Mouse (Mus musculus): ENCODE measurements around the gene Gm20518. TPM values are rescaled to one million over a fixed set of nuclear protein-coding genes. Genes with fewer than 3 reads are reported as not detected.

Gene Gm20518
- total RNA-seq (2023) = 0.45 and 1.0 TPM in 2 replicates

DNA sequence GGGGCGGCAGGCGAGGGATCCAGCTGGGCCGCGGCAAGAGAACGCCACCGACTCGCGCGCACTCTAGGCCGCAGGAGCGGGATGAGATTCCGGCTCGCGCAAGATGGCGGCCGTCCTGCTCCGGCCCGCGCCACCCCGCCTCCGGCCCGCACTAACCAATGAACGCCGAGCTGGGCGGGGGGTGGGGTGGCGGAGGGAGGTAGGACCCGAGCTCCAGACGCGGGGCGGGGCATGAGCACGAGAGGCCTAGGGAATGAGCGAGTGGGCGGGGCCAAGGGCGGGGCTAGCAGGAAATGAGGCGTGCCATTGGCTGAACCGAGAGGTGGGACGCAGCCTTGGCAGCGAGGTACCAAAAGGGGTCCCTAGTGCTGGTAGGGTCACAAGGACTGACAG, at the start of gene Gm20518:
Gene Gm20518, minus strand, starts transcription at position 105 of the 393 bp plus-strand sequence.

DNA sequence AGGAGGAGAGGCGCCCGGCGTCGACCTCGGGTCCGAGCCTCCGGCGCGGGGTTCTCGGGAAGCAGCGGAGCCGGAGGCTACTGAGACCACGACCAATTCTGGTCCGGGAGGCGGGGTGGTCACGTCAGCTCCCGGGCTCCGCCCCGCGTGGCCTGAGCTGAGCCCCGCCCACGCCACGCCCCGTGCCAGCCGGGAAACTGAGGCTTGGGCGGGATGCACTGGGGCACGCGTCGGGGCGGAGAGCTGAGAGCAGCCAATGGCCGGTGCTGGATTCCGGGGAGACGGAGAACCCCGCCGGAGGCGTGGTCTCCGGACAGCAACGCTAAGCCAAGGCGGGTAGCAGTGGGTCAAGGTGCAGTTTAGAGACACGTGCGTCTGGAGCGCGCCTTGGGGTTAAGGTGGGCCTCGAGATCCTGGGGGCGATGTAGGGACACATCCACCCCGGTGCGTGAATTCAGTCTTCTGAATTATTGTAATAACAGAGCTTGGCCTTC, 36.7 kb upstream of the Gm20518 start, which contains the start of gene Slc25a1:
Gene Slc25a1, minus strand, starts transcription at position 133 of the 494 bp plus-strand sequence.

DNA sequence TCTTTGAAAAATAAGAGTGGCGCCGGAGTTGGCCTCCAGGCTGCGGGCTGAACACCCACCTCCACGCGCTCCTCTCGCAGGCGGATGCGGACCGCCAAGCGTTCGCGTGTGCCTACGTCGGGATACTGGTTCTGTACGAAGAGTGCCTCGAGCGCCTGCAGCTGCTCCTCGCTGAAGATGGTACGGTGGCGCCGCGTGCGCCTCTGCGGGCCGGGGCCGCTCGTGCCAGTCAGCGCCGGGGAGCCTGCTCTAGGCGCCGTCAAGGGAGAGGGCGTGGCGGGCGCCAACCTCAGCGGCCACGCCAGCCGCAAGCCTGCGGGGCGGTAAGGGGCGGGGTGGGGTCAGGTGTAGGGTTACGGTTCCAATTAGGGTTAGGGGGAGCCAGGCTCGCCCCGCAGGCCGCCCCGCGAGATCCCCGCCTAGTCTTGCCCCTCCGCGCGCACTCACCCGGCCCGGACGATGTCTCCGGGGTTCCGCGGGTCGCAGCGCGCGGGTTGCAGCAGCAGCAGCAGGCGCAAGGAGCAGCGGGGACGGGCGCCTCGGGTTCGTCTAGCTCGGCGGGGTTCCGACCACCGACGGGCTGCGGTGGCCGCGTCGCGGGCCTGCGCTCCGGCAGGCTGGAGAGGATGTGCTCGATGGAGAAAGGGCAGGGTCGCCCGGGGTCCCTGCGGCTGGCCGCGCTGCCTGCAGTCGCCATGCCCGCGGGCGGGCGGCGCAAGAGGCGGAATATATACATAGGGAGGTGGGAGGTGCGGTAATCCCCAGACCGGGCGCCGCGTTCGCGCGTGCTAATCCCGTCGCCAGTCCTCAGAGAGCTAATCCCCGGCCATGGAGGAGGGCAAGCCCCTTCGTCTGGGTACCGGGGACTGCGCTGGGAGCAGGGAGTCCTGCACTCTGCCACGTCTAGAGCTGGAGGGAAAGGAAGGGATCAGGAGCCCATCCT, 23.1 kb upstream of the Gm20518 start, which contains the start of gene Gsc2:
Gene Gsc2, minus strand, starts transcription at position 753 of the 943 bp plus-strand sequence.

GRCm38 (mm10) chr16:17911052-17911595, 19.7 kb upstream of the Gm20518 start, which contains the start of gene Ess2:
Gene Ess2 (minus strand): TSS chr16:17911348.

GRCm38 (mm10) chr16:17898462-17898861, 7.0 kb upstream of the Gm20518 start, which contains the start of the genes Dgcr2 and Tssk2:
Gene Dgcr2 (minus strand): TSS chr16:17898562.
Gene Tssk2 (plus strand): TSS chr16:17898637.

DNA sequence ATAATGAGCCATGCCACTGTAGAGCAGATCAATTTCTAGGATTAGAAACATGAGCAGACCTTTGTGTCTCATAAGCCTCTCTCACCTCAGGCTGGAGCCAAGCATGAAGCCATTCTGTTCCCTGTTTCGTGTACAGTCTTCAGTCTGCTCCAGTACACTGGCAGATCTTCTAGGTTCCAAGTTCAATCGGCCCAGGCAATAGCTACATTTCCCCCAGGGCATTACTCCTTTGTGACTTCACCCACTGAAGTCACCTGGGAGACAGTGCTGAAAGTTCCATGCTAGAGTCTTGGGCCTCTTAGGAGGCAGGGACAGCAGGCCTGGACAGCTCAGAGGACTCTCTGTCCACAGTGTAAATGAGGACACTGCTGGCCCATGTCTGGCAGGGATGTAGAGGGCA, 2.5 kb upstream of the Gm20518 start, which contains the start of gene Tssk1:
Gene Tssk1, plus strand, starts transcription at position 301 of the 400 bp plus-strand sequence.

GRCm38 (mm10) chr16:17838051-17838450, 53.4 kb downstream of the Gm20518 start, which contains the start of gene Car15:
Gene Car15 (minus strand): TSS chr16:17838364.

DNA sequence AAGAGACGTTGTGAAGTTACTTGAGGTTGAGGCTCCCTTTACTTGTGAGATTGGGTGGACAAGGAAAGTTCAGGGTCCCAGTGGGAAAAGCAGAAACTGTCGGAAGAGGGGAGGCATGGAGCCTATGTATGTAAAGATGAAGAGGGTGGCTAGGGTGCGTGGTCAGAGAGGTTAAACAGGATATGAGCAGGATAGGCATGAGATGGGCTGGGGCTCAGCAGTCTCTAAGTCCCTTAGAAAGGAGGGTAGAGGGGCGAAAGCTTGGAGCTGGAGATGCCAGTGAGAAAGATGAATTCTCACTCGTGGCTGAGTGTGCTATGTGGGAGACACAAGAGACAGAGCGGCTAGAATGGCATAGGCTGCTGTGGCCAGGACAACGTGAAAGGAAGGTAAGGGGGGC, 58.6 kb downstream of the Gm20518 start, which contains the start of gene B830017H08Rik:
Gene B830017H08Rik, plus strand, starts transcription at position 301 of the 400 bp plus-strand sequence.

DNA sequence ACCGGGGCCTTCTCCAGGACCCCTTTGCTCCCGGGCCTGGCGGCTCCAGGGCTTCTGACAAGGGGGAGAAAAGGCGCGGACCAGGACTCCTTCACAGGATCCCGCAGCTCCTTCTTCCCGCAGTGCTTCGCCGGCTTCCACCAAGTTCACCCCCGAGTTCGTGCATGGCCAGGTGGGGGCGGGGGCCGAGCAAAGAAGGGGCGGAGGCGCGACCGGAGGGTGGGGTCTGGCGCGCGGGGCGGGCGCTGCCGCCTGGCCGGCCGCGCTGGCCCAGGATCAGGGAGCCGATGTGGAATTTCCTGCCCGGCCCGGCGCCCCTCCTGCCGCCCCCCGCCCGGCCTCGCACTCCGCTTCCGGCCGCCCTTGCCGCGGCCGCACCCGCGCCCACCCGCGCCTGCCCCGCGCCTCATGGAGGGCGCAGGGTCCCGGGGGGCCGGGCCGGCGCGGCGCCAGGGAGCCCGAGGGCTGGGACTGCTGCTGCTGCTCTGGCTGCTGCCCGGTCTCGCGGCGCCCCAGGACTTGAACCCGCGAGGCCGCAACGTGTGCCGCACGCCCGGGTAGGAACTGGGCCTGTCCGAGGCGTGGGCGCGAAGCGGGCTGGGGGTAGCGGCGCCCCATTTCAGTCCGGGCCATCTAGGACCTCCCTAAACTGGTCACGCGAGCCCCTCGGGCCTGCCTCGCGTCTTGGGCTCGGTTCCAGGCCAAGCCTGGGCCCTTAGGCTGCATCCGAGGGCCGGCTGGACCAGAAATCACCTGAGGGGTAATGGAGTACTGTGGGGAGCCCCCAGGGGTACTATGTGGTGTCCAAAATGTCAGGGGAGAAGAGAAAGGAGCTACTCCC, 94.3 kb downstream of the Gm20518 start, which contains the start of gene Scarf2:
Gene Scarf2, plus strand, starts transcription at position 312 of the 841 bp plus-strand sequence.

Other genes starting within 250 kb of the Gm20518 start
- gene Ccdc74a, start 245.2 kb downstream of the Gm20518 start, total RNA-seq (2023) = not detected in 2 replicates
- gene Med15, start 158.8 kb downstream of the Gm20518 start, total RNA-seq (2023) = 68.2 and 84.3 TPM in 2 replicates
- gene Klhl22, start 132.1 kb downstream of the Gm20518 start, total RNA-seq (2023) = 6.2 and 6.7 TPM in 2 replicates
- 0.25 TPM in 1 of 2 replicates, not detected in the other for gene Scarf2, start 94.4 kb downstream of the Gm20518 start, total RNA-seq (2023)
- not detected in 2 replicates for gene B830017H08Rik, start 58.5 kb downstream of the Gm20518 start, total RNA-seq (2023)
- gene Car15, start 53.3 kb downstream of the Gm20518 start, total RNA-seq (2023) = 1.9 and 3.6 TPM in 2 replicates
- gene Tssk1, start 2.6 kb upstream of the Gm20518 start, total RNA-seq (2023) = not detected in 2 replicates
- 28.0 and 40.9 TPM in 2 replicates for gene Dgcr2, start 6.9 kb upstream of the Gm20518 start, total RNA-seq (2023)
- not detected in 2 replicates for gene Tssk2, start 7.0 kb upstream of the Gm20518 start, total RNA-seq (2023)
- 33.3 and 50.8 TPM in 2 replicates for gene Ess2, start 19.7 kb upstream of the Gm20518 start, total RNA-seq (2023)
- gene Gsc2, start 23.4 kb upstream of the Gm20518 start, total RNA-seq (2023) = not detected in 2 replicates
- 8.8 and 12.8 TPM in 2 replicates for gene Slc25a1, start 36.5 kb upstream of the Gm20518 start, total RNA-seq (2023)
- 1.2 TPM in 1 of 2 replicates, not detected in the other for gene Vpreb2, start 88.8 kb upstream of the Gm20518 start, total RNA-seq (2023)
- gene Dgcr6, start 161.2 kb upstream of the Gm20518 start, total RNA-seq (2023) = 7.3 and 10.1 TPM in 2 replicates
- 7.2 and 8.8 TPM in 2 replicates for gene Prodh, start 198.5 kb upstream of the Gm20518 start, total RNA-seq (2023)
- 0.20 TPM in 1 of 2 replicates, not detected in the other for gene Rtn4r, start 236.0 kb upstream of the Gm20518 start, total RNA-seq (2023)

Measured in neutrophil, adult 65 days (primary cell).